Mouse (Mus musculus): ENCODE measurements around the gene Prcd.

DNA sequence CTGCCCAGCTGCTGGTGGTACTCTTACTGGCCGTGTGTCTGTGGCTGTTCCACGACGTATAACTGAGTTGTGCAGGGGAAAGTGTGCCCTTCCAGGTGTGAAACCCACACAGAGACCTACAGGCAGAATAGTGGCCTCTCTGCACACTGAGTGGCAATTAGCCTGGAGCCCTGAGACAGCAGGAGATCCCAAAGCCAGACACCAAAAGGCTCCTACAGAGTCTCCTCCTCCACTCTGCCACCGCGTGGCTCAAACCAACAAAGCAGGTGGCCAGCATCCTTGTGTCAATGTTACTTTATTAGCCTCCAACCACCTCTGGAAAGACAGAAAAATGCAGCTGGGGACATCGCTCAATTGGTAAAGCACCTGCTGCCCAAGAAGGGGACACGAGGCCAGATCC, 15.5 kb downstream of the Prcd start:
- peak; percentile 43 for TF ChIP-seq CTCF (IDR thresholded peaks at IDR 0.05; ENCODE audit: low read depth)
- TF ChIP-seq EP300 (IDR thresholded peaks at IDR 0.05; ENCODE audit: low read depth), result no peak
